11 mouse cellular contexts compared by ENCODE assay signal in the genomic region with DNA sequence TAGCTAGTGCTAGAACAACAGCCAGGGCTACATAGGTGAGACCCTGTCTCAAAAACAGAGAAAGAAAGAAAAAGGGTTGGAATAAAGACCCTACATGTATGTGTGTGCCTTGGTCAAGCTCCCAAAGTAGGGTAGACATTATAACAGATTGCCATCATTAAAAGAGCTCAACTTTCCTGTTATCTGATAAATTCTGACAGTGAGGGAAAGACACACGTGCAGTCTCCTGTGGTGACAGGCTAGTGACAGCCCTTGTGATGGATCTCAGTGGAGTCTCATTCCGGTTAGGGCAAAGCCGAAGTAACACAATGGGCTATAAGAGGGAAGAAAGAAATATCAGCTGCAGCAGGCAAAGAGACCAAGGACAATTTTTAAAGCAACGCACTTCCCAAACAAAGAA. TPM values are rescaled to one million over a fixed set of nuclear protein-coding genes. Genes with fewer than 3 reads are reported as not detected.
DNase-seq lines count a peak whose midpoint lies in the region; ATAC-seq lines count a peak whose summit lies in the region.
"Had no signal": no experiment of that assay in that cellular context is flagged by ENCODE, and none has a peak within 500 bp of the region (broad histone marks: within the 10 kb centered on the region; RNA-seq: fewer than 3 reads in every experiment).

No protein-coding gene starts in this region.

- H3K36me3 ChIP-seq in forebrain, embryonic 11.5 days (ENCODE audit: control insufficient read depth, insufficient read depth, low read length), result no peaks in the 10 kb centered on the region
- H3K36me3 ChIP-seq in forebrain, embryonic 15.5 days, result peaks cover 3% of the 10 kb centered on the region; the same call in 1 of the 2 replicates
- peaks cover 12% of the 10 kb centered on the region for H3K36me3 ChIP-seq in midbrain, embryonic 10.5 days
- H3K36me3 ChIP-seq in midbrain, embryonic 16.5 days (ENCODE audit: control insufficient read depth, insufficient read depth, low read length), result no peaks in the 10 kb centered on the region
- peaks cover 19% of the 10 kb centered on the region for H3K36me3 ChIP-seq in limb, embryonic 10.5 days

- ATAC-seq in forebrain, embryonic 11.5 days (replicated peaks; ENCODE audit: low FRiP score), result no peak
- ATAC-seq in forebrain, embryonic 15.5 days (replicated peaks), result no peak
- no peak for ATAC-seq in midbrain, embryonic 16.5 days
- ATAC-seq in erythroid progenitor cell, adult 5-6 weeks (replicated peaks; ENCODE audit: low FRiP score, poor library complexity, severe bottlenecking), result no peak

- H3K27me3 ChIP-seq in forebrain, embryonic 11.5 days (ENCODE audit: control insufficient read depth, insufficient read depth, low read length), result no peaks in the 10 kb centered on the region
- no peaks in the 10 kb centered on the region for H3K27me3 ChIP-seq in forebrain, embryonic 15.5 days
- H3K27me3 ChIP-seq in midbrain, embryonic 10.5 days (ENCODE audit: low read depth, poor library complexity, severe bottlenecking), result no peaks in the 10 kb centered on the region
- H3K27me3 ChIP-seq in midbrain, embryonic 16.5 days (ENCODE audit: control insufficient read depth, insufficient read depth, low read depth, low read length), result no peaks in the 10 kb centered on the region
- no peaks in the 10 kb centered on the region for H3K27me3 ChIP-seq in limb, embryonic 10.5 days (ENCODE audit: low read depth, poor library complexity, severe bottlenecking)
- H3K27me3 ChIP-seq: midbrain, embryonic 15.5 days had no signal

- no peak overlapping the region for H3K27ac ChIP-seq in forebrain, embryonic 11.5 days (ENCODE audit: low read depth, low read length)
- no peak overlapping the region for H3K27ac ChIP-seq in forebrain, embryonic 15.5 days (replicated peaks)
- H3K27ac ChIP-seq in midbrain, embryonic 10.5 days (replicated peaks), result peak overlapping the region; percentile 82
- H3K27ac ChIP-seq in midbrain, embryonic 16.5 days (ENCODE audit: low read length), result no peak overlapping the region
- H3K27ac ChIP-seq in limb, embryonic 10.5 days, result peak overlapping the region; percentile 88
- H3K27ac ChIP-seq: midbrain, embryonic 15.5 days had no signal

- DNase-seq in forebrain, embryonic 11.5 days (ENCODE audit: low spot score), result no peak
- DNase-seq in midbrain, embryonic 10.5 days (ENCODE audit: low spot score), result no peak
- DNase-seq in limb, embryonic 10.5 days (ENCODE audit: low spot score), result no peak
- DNase-seq in embryo, embryonic 10.5 days (ENCODE audit: low spot score), result no peak
- DNase-seq in left cerebral cortex, adult 9 months (ENCODE audit: low spot score in 2 of 2), result no peak
- DNase-seq: cerebellum, postnatal 36 days; lung, postnatal 10 days had no signal

- no peaks in the 10 kb centered on the region; the same call in 1 of the 2 replicates for H3K4me1 ChIP-seq in forebrain, embryonic 11.5 days (replicated peaks; ENCODE audit: control insufficient read depth, insufficient read depth, low read length)
- H3K4me1 ChIP-seq in forebrain, embryonic 15.5 days, result peaks cover 19% of the 10 kb centered on the region
- H3K4me1 ChIP-seq in midbrain, embryonic 10.5 days, result peaks cover 17% of the 10 kb centered on the region
- peaks cover 13% of the 10 kb centered on the region for H3K4me1 ChIP-seq in midbrain, embryonic 16.5 days (ENCODE audit: control insufficient read depth, insufficient read depth, low read length)
- H3K4me1 ChIP-seq in limb, embryonic 10.5 days, result peaks cover 40% of the 10 kb centered on the region

- 84% methylated on average over 4 of the region's 4 CpGs for WGBS in forebrain, embryonic 11.5 days
- whole genome bisulfite sequencing in forebrain, embryonic 15.5 days, result 84% methylated on average over 4 of the region's 4 CpGs
- 85% methylated on average over 4 of the region's 4 CpGs for WGBS in midbrain, embryonic 10.5 days
- WGBS in midbrain, embryonic 16.5 days, result 78% methylated on average over 4 of the region's 4 CpGs
- 76% methylated on average over 4 of the region's 4 CpGs for WGBS in limb, embryonic 10.5 days

- H3K4me2 ChIP-seq in forebrain, embryonic 11.5 days (ENCODE audit: low read depth, low read length, severe bottlenecking), result 0 out of 2 replicates have a peak overlapping the region, but pooled peaks have one; percentile 54
- no peak overlapping the region for H3K4me2 ChIP-seq in forebrain, embryonic 15.5 days (replicated peaks)
- H3K4me2 ChIP-seq in midbrain, embryonic 16.5 days (ENCODE audit: low read length), result no peak overlapping the region

- no peaks in the 10 kb centered on the region for H3K9me3 ChIP-seq in forebrain, embryonic 11.5 days (ENCODE audit: control insufficient read depth, low read length)
- no peaks in the 10 kb centered on the region for H3K9me3 ChIP-seq in forebrain, embryonic 15.5 days
- no peaks in the 10 kb centered on the region for H3K9me3 ChIP-seq in midbrain, embryonic 10.5 days (replicated peaks)
- H3K9me3 ChIP-seq in midbrain, embryonic 16.5 days (replicated peaks; ENCODE audit: control insufficient read depth, low read length, poor library complexity, severe bottlenecking), result no peaks in the 10 kb centered on the region
- no peaks in the 10 kb centered on the region for H3K9me3 ChIP-seq in limb, embryonic 10.5 days (replicated peaks)
- H3K9me3 ChIP-seq: midbrain, embryonic 15.5 days had no signal

- H3K4me3 ChIP-seq in forebrain, embryonic 11.5 days (ENCODE audit: low read depth, low read length), result no peak overlapping the region
- no peak overlapping the region for H3K4me3 ChIP-seq in forebrain, embryonic 15.5 days
- H3K4me3 ChIP-seq in midbrain, embryonic 10.5 days, result no peak overlapping the region
- H3K4me3 ChIP-seq in midbrain, embryonic 16.5 days (ENCODE audit: low read depth, low read length), result no peak overlapping the region
- H3K4me3 ChIP-seq in limb, embryonic 10.5 days, result no peak overlapping the region

- H3K9ac ChIP-seq in forebrain, embryonic 11.5 days (ENCODE audit: low read length), result no peak overlapping the region
- no peak overlapping the region for H3K9ac ChIP-seq in forebrain, embryonic 15.5 days (replicated peaks)
- H3K9ac ChIP-seq in midbrain, embryonic 16.5 days (ENCODE audit: low read depth, low read length), result no peak overlapping the region
- H3K9ac ChIP-seq: midbrain, embryonic 15.5 days had no signal

RNA-seq across cellular contexts. Expression of a gene that starts 1.1 kb away (rescaled TPM):
- 6.9 and 8.0 TPM in 2 replicates for polyA plus RNA-seq in forebrain, embryonic 11.5 days (2014; fragmentation: Nextera tagmentation; extraction: Ambion mirVana)
- polyA plus RNA-seq in forebrain, embryonic 15.5 days (2015; fragmentation: Nextera tagmentation; extraction: Ambion mirVana), result 3.9 and 4.0 TPM in 2 replicates
- 5.6 and 7.3 TPM in 2 replicates for polyA plus RNA-seq in midbrain, embryonic 10.5 days (2016; fragmentation: Nextera tagmentation; extraction: Ambion mirVana)
- polyA plus RNA-seq in midbrain, embryonic 16.5 days (2015; fragmentation: Nextera tagmentation; extraction: Ambion mirVana), result 5.3 and 7.1 TPM in 2 replicates
- 12.6 and 20.4 TPM in 2 replicates for polyA plus RNA-seq in limb, embryonic 10.5 days (2016; fragmentation: Nextera tagmentation; extraction: Ambion mirVana)
- 47.8 and 50.1 TPM in 2 replicates for total RNA-seq in erythroid progenitor cell, adult 5-6 weeks (2015; ENCODE audit: low replicate concordance)
- 26.4 and 44.2 TPM in 2 replicates for total RNA-seq in erythroid progenitor cell, adult 5-6 weeks (2017; ENCODE audit: low replicate concordance)

RNA-seq across cellular contexts. Expression of a gene that starts 20.8 kb away (rescaled TPM):
- 81.5 and 88.7 TPM in 2 replicates for polyA plus RNA-seq in forebrain, embryonic 11.5 days (2014; fragmentation: Nextera tagmentation; extraction: Ambion mirVana)
- 79.6 and 85.8 TPM in 2 replicates for polyA plus RNA-seq in forebrain, embryonic 15.5 days (2015; fragmentation: Nextera tagmentation; extraction: Ambion mirVana)
- 89.7 and 91.4 TPM in 2 replicates for polyA plus RNA-seq in midbrain, embryonic 10.5 days (2016; fragmentation: Nextera tagmentation; extraction: Ambion mirVana)
- polyA plus RNA-seq in midbrain, embryonic 16.5 days (2015; fragmentation: Nextera tagmentation; extraction: Ambion mirVana), result 67.8 and 73.1 TPM in 2 replicates
- polyA plus RNA-seq in limb, embryonic 10.5 days (2016; fragmentation: Nextera tagmentation; extraction: Ambion mirVana), result 110 and 113 TPM in 2 replicates
- 6.5 and 10.9 TPM in 2 replicates for total RNA-seq in erythroid progenitor cell, adult 5-6 weeks (2015; ENCODE audit: low replicate concordance)
- total RNA-seq in erythroid progenitor cell, adult 5-6 weeks (2017; ENCODE audit: low replicate concordance), result 5.5 and 6.0 TPM in 2 replicates

RNA-seq across cellular contexts. Expression of a gene that starts 32.1 kb away (rescaled TPM):
- polyA plus RNA-seq in forebrain, embryonic 11.5 days (2014; fragmentation: Nextera tagmentation; extraction: Ambion mirVana), result 51.1 and 59.3 TPM in 2 replicates
- 39.4 and 41.5 TPM in 2 replicates for polyA plus RNA-seq in forebrain, embryonic 15.5 days (2015; fragmentation: Nextera tagmentation; extraction: Ambion mirVana)
- 54.4 and 61.8 TPM in 2 replicates for polyA plus RNA-seq in midbrain, embryonic 10.5 days (2016; fragmentation: Nextera tagmentation; extraction: Ambion mirVana)
- polyA plus RNA-seq in midbrain, embryonic 16.5 days (2015; fragmentation: Nextera tagmentation; extraction: Ambion mirVana), result 39.0 and 42.7 TPM in 2 replicates
- polyA plus RNA-seq in limb, embryonic 10.5 days (2016; fragmentation: Nextera tagmentation; extraction: Ambion mirVana), result 55.9 and 116 TPM in 2 replicates
- 111 and 127 TPM in 2 replicates for total RNA-seq in erythroid progenitor cell, adult 5-6 weeks (2015; ENCODE audit: low replicate concordance)
- 132 and 174 TPM in 2 replicates for total RNA-seq in erythroid progenitor cell, adult 5-6 weeks (2017; ENCODE audit: low replicate concordance)

Comparison
In these comparisons a context has a peak if more than half of its experiments do, and no peak if none do; other contexts are left out.
1. H3K27ac ChIP-seq: peak in midbrain, embryonic 10.5 days (single experiment) and limb, embryonic 10.5 days (single experiment); none in forebrain, embryonic 11.5 days (single experiment), forebrain, embryonic 15.5 days (single experiment) and midbrain, embryonic 16.5 days (single experiment).